Mouse (Mus musculus) E14TG2a.4 (cell line): ENCODE results near the gene Mybpc3.
"Not testable (repeated sequence)": the region's sequence is repeated elsewhere in the genome, so short reads cannot be mapped to it uniquely, and the experiment has no call there.

Source experiments
- H3K27me3 ChIP-seq: 2 replicates; pipeline ENCODE4 v1.6.1; 2014; ENCODE audit warnings: low read length, control low read depth; ENCODE audit not compliant: insufficient read depth
- H3K36me3 ChIP-seq: 2 replicates; pipeline ENCODE4 v1.6.1; 2014; ENCODE audit warnings: low read length, control low read depth; ENCODE audit not compliant: insufficient read depth
- H3K4me1 ChIP-seq: replicated peaks from 2 replicates; pipeline ENCODE4 v1.6.1; 2014; ENCODE audit warnings: low read depth, low read length, control low read depth
- H3K4me3 ChIP-seq: replicated peaks from 2 replicates; pipeline ENCODE4 v1.5.1; 2014; ENCODE audit warnings: mild to moderate bottlenecking, low read length
- H3K9me3 ChIP-seq: 2 replicates; pipeline ENCODE4 v1.6.1; 2014; ENCODE audit warnings: low read length, control low read depth
- CTCF ChIP-seq: conservative IDR thresholded peaks from 2 replicates; pipeline ENCODE4 v1.5.1; 2014; ENCODE audit warnings: low read length
- NANOG ChIP-seq: IDR thresholded peaks from 2 replicates; pipeline ENCODE4 v1.6.1; 2014; ENCODE audit warnings: borderline replicate concordance, low read length, mixed read lengths
- POU5F1 ChIP-seq: IDR thresholded peaks from 2 replicates; pipeline ENCODE4 v1.6.1; 2014; ENCODE audit warnings: low read length, borderline replicate concordance

The Mybpc3 gene

DNA sequence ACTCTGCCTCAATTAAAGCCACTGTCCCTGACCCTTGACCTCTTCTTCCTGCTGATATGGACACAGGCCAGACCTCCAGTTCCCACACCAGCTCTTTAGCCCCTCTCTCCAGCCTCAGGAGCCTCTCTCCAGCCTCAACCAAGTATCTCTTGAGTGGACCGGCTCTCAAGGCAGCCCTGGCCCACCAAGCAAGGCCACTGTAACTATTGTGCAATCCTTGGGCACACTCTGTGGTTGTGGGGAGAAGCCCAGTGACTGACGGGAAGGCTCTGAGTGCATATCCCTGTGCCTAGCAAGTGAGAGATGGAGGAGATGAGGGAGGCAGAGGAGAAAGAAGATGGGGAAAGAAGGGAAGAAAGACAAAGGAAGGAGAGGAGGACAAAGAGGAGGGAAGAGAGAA lies 19.8 kb upstream of the Mybpc3 start:
- Histone ChIP-seq H3K4me3 (no peak overlapping the region), H3K27me3 (peaks cover 26% of the 10 kb centered on the region), H3K4me1 (peaks cover 27% of the 10 kb centered on the region), H3K9me3 (no peaks in the 10 kb centered on the region), H3K36me3 (no peaks in the 10 kb centered on the region)
- TF ChIP-seq CTCF (no peak), POU5F1 (no peak), NANOG (no peak)

GRCm38 (mm10) chr2:91101124-91101740 lies 16.7 kb upstream of the Mybpc3 start:
- Histone ChIP-seq H3K4me3 (no peak overlapping the region), H3K4me1 (peaks cover 26% of the 10 kb centered on the region)

GRCm38 (mm10) chr2:91108156-91108555 lies 9.8 kb upstream of the Mybpc3 start:
- Histone ChIP-seq H3K4me3 (no peak overlapping the region), H3K27me3 (no peaks in the 10 kb centered on the region), H3K4me1 (peaks cover 32% of the 10 kb centered on the region), H3K9me3 (no peaks in the 10 kb centered on the region), H3K36me3 (no peaks in the 10 kb centered on the region)
- TF ChIP-seq NANOG = no peak
- no peak for TF ChIP-seq POU5F1
- no peak for TF ChIP-seq CTCF

More at GRCm38 (mm10) chr2:91101124-91101740, 16.7 kb upstream of the Mybpc3 start:
- Histone ChIP-seq H3K36me3 (no peaks in the 10 kb centered on the region), H3K9me3 (no peaks in the 10 kb centered on the region), H3K27me3 (peaks cover 14% of the 10 kb centered on the region)
- TF ChIP-seq CTCF = peak; percentile 78
- TF ChIP-seq NANOG = no peak

GRCm38 (mm10) chr2:91109241-91109640 lies 8.7 kb upstream of the Mybpc3 start:
- TF ChIP-seq POU5F1 (no peak), CTCF (no peak), NANOG (no peak)
- no peak overlapping the region for H3K4me3 ChIP-seq

DNA sequence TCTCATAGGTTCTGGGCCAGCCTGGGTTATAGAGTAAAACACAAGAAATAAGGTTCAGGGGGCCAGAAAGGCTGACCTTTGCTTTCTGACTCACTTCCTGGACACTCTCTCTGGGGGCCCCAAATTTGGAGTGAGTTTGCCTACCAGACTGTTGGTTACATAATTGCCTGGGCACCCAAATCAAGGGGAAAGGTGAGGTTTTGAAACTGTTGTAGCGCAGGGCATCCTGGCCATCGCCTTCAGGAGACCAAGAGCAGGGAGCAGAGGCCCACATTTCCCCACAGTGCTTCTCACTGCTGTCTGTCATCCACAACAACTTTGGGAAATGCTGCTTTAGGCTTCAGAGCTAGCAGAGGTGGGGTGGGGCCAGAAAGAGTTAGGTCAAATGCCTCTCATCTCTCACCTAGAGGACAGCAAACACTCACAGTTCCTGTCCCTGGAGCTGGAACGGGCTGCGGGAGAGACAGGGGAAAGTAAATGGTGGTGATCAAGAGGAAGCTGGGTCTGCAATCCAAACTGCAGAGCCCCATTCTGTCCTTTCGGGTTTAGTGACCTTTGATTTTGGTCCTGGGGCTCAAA lies 8.0 kb upstream of the Mybpc3 start:
- H3K4me3 ChIP-seq = no peak overlapping the region
- TF ChIP-seq NANOG (no peak), POU5F1 (no peak), CTCF (no peak)
- H3K27me3 ChIP-seq = peaks cover 2% of the 10 kb centered on the region; the same call in 1 of the 2 replicates
- peaks cover 39% of the 10 kb centered on the region for H3K4me1 ChIP-seq
- no peaks in the 10 kb centered on the region for H3K9me3 ChIP-seq
- H3K36me3 ChIP-seq = no peaks in the 10 kb centered on the region

More at GRCm38 (mm10) chr2:91109241-91109640, 8.7 kb upstream of the Mybpc3 start:
- H3K36me3 ChIP-seq = no peaks in the 10 kb centered on the region
- peaks cover 2% of the 10 kb centered on the region; the same call in 1 of the 2 replicates for H3K27me3 ChIP-seq
- no peaks in the 10 kb centered on the region for H3K9me3 ChIP-seq
- H3K4me1 ChIP-seq = peaks cover 39% of the 10 kb centered on the region

GRCm38 (mm10) chr2:91110429-91110828 lies 7.5 kb upstream of the Mybpc3 start:
- no peaks in the 10 kb centered on the region for H3K36me3 ChIP-seq
- no peaks in the 10 kb centered on the region for H3K9me3 ChIP-seq
- H3K4me3 ChIP-seq = no peak overlapping the region
- TF ChIP-seq POU5F1 = no peak
- peak; percentile 64 for TF ChIP-seq CTCF
- TF ChIP-seq NANOG = no peak
- peaks cover 3% of the 10 kb centered on the region; the same call in 1 of the 2 replicates for H3K27me3 ChIP-seq
- peaks cover 39% of the 10 kb centered on the region for H3K4me1 ChIP-seq

DNA sequence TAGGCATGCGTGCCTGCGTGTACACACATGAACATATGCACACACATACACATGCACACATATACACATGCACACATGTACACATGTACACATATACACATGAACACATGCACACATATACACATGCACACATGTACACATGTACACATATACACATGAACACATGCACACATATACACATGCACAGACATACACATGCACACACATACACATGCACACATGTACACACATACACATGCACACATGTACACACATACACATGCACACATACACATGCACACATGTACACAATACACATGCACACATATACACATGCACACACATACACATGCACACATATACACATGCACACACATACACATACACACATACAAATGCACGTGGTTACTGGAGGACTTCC lies 6.1 kb upstream of the Mybpc3 start:
- peaks cover 42% of the 10 kb centered on the region for H3K4me1 ChIP-seq
- H3K9me3 ChIP-seq, H3K4me3 ChIP-seq, H3K36me3 ChIP-seq: not testable (repeated sequence)
- H3K27me3 ChIP-seq = peaks cover 15% of the 10 kb centered on the region

GRCm38 (mm10) chr2:91112491-91112890 lies 5.5 kb upstream of the Mybpc3 start:
- H3K4me3 ChIP-seq = no peak overlapping the region
- no peaks in the 10 kb centered on the region for H3K36me3 ChIP-seq
- TF ChIP-seq NANOG (no peak), POU5F1 (no peak), CTCF (no peak)
- peaks cover 21% of the 10 kb centered on the region for H3K27me3 ChIP-seq
- H3K4me1 ChIP-seq = peaks cover 42% of the 10 kb centered on the region
- H3K9me3 ChIP-seq = no peaks in the 10 kb centered on the region

- TF ChIP-seq NANOG (no peak), POU5F1 (no peak), CTCF (no peak)
- H3K27me3 ChIP-seq = peaks cover 29% of the 10 kb centered on the region
- peaks cover 42% of the 10 kb centered on the region for H3K4me1 ChIP-seq
Observed at GRCm38 (mm10) chr2:91113334-91113733, 4.6 kb upstream of the Mybpc3 start.

More at GRCm38 (mm10) chr2:91113334-91113733, 4.6 kb upstream of the Mybpc3 start:
- H3K36me3 ChIP-seq = no peaks in the 10 kb centered on the region
- H3K9me3 ChIP-seq = no peaks in the 10 kb centered on the region
- peak overlapping the region; percentile 17; the same call in 1 of the 2 replicates for H3K4me3 ChIP-seq
